Mouse (Mus musculus): ENCODE measurements around the gene Magi1. TPM values are rescaled to one million over a fixed set of nuclear protein-coding genes. Genes with fewer than 3 reads are reported as not detected.

Gene Magi1
- total and polyA plus RNA-seq, 3 experiments = 4.1 to 16.5 (median 14.0) TPM

- DNase-seq = no peak
- Histone ChIP-seq H3K36me3 (ENCODE audit: control insufficient read depth, insufficient read depth, low read length) (peaks cover 3% of the 10 kb centered on the region), H3K27me3 (ENCODE audit: control insufficient read depth, insufficient read depth, low read length) (no peaks in the 10 kb centered on the region), H3K79me2 (replicated peaks; ENCODE audit: control insufficient read depth, insufficient read depth, low read length) (no peaks in the 10 kb centered on the region), H3K27ac (peak overlapping the region; percentile 64), H3K9ac (ENCODE audit: low read depth, low read length) (no peak overlapping the region), H3K4me3 (no peak overlapping the region), H3K4me1 (ENCODE audit: control insufficient read depth, insufficient read depth, low read length) (peaks cover 5% of the 10 kb centered on the region)
- intact Hi-C loops (cut with DNase I) = no loop called here
- WGBS = 87% methylated on average over 4 of the region's 4 CpGs
- no peak for TF ChIP-seq POLR2A (IDR thresholded peaks at IDR 0.05; ENCODE audit: insufficient read depth, low read depth, low read length)
- no peak for TF ChIP-seq CTCF (IDR thresholded peaks at IDR 0.05)
- TF ChIP-seq EP300 (IDR thresholded peaks at IDR 0.05; ENCODE audit: insufficient read depth, low read depth, low read length) = no peak
Measured at GRCm38 (mm10) chr6:94215834-94216233, 67.9 kb downstream of the Magi1 start.

- H3K36me3 ChIP-seq (ENCODE audit: control insufficient read depth, insufficient read depth, low read length) = peaks cover 3% of the 10 kb centered on the region
- H3K27ac ChIP-seq = peak overlapping the region; percentile 64
- H3K79me2 ChIP-seq (replicated peaks; ENCODE audit: control insufficient read depth, insufficient read depth, low read length) = no peaks in the 10 kb centered on the region
- DNase-seq = peak; percentile 30 to 64
- no peaks in the 10 kb centered on the region for H3K27me3 ChIP-seq (ENCODE audit: control insufficient read depth, insufficient read depth, low read length)
- TF ChIP-seq EP300 (IDR thresholded peaks at IDR 0.05; ENCODE audit: insufficient read depth, low read depth, low read length) = peak; percentile 67; the same call in 1 of the 2 replicates
- no peak for TF ChIP-seq POLR2A (IDR thresholded peaks at IDR 0.05; ENCODE audit: insufficient read depth, low read depth, low read length)
- H3K4me1 ChIP-seq (ENCODE audit: control insufficient read depth, insufficient read depth, low read length) = peaks cover 5% of the 10 kb centered on the region
- 64% methylated on average over 7 of the region's 7 CpGs for WGBS
- intact Hi-C loops (cut with DNase I) = no loop called here
- H3K4me3 ChIP-seq = no peak overlapping the region
- no peak overlapping the region for H3K9ac ChIP-seq (ENCODE audit: low read depth, low read length)
Measured at GRCm38 (mm10) chr6:94214895-94215538, 68.7 kb downstream of the Magi1 start.

GRCm38 (mm10) chr6:94205926-94206325 lies 77.8 kb downstream of the Magi1 start:
- intact Hi-C loops (cut with DNase I) = no loop called here
- no peak overlapping the region for H3K27ac ChIP-seq
- peak in 1 of 2 experiments; percentile 20 for DNase-seq

GRCm38 (mm10) chr6:94203642-94204145 lies 80.0 kb downstream of the Magi1 start:
- intact Hi-C loops (cut with DNase I) = no loop called here
- TF ChIP-seq EP300 (IDR thresholded peaks at IDR 0.05; ENCODE audit: insufficient read depth, low read depth, low read length) (no peak), CTCF (IDR thresholded peaks at IDR 0.05) (no peak), POLR2A (IDR thresholded peaks at IDR 0.05; ENCODE audit: insufficient read depth, low read depth, low read length) (no peak)
- H3K27me3 ChIP-seq (ENCODE audit: control insufficient read depth, insufficient read depth, low read length) = no peaks in the 10 kb centered on the region
- H3K79me2 ChIP-seq (replicated peaks; ENCODE audit: control insufficient read depth, insufficient read depth, low read length) = peaks cover 4% of the 10 kb centered on the region
- peaks cover 16% of the 10 kb centered on the region for H3K4me1 ChIP-seq (ENCODE audit: control insufficient read depth, insufficient read depth, low read length)
- DNase-seq = no peak
- H3K9ac ChIP-seq (ENCODE audit: low read depth, low read length) = no peak overlapping the region
- H3K27ac ChIP-seq = no peak overlapping the region
- 16% methylated on average over 5 of the region's 5 CpGs for WGBS
- no peak overlapping the region for H3K4me3 ChIP-seq
- H3K36me3 ChIP-seq (ENCODE audit: control insufficient read depth, insufficient read depth, low read length) = peaks cover 13% of the 10 kb centered on the region; the same call in 1 of the 2 replicates

More at GRCm38 (mm10) chr6:94205926-94206325, 77.8 kb downstream of the Magi1 start:
- no peak overlapping the region for H3K4me3 ChIP-seq
- WGBS = 33% methylated on average over 5 of the region's 5 CpGs
- H3K4me1 ChIP-seq (ENCODE audit: control insufficient read depth, insufficient read depth, low read length) = peaks cover 11% of the 10 kb centered on the region
- no peak for TF ChIP-seq CTCF (IDR thresholded peaks at IDR 0.05)
- no peak for TF ChIP-seq EP300 (IDR thresholded peaks at IDR 0.05; ENCODE audit: insufficient read depth, low read depth, low read length)
- no peak for TF ChIP-seq POLR2A (IDR thresholded peaks at IDR 0.05; ENCODE audit: insufficient read depth, low read depth, low read length)
- no peak overlapping the region for H3K9ac ChIP-seq (ENCODE audit: low read depth, low read length)
- H3K79me2 ChIP-seq (replicated peaks; ENCODE audit: control insufficient read depth, insufficient read depth, low read length) = peaks cover 4% of the 10 kb centered on the region
- H3K27me3 ChIP-seq (ENCODE audit: control insufficient read depth, insufficient read depth, low read length) = no peaks in the 10 kb centered on the region
- peaks cover 13% of the 10 kb centered on the region; the same call in 1 of the 2 replicates for H3K36me3 ChIP-seq (ENCODE audit: control insufficient read depth, insufficient read depth, low read length)

- Histone ChIP-seq H3K36me3 (ENCODE audit: control insufficient read depth, insufficient read depth, low read length) (peaks cover 7% of the 10 kb centered on the region; the same call in 1 of the 2 replicates), H3K4me3 (no peak overlapping the region), H3K9ac (ENCODE audit: low read depth, low read length) (no peak overlapping the region), H3K27me3 (ENCODE audit: control insufficient read depth, insufficient read depth, low read length) (no peaks in the 10 kb centered on the region), H3K79me2 (replicated peaks; ENCODE audit: control insufficient read depth, insufficient read depth, low read length) (peaks cover 4% of the 10 kb centered on the region), H3K4me1 (ENCODE audit: control insufficient read depth, insufficient read depth, low read length) (peaks cover 12% of the 10 kb centered on the region), H3K27ac (no peak overlapping the region)
- intact Hi-C loops (cut with DNase I) = no loop called here
- WGBS = 98% methylated on average over 2 of the region's 2 CpGs
- no peak for DNase-seq
- TF ChIP-seq CTCF (IDR thresholded peaks at IDR 0.05) (no peak), POLR2A (IDR thresholded peaks at IDR 0.05; ENCODE audit: insufficient read depth, low read depth, low read length) (no peak), EP300 (IDR thresholded peaks at IDR 0.05; ENCODE audit: insufficient read depth, low read depth, low read length) (no peak)
Measured at GRCm38 (mm10) chr6:94201940-94202339, 81.8 kb downstream of the Magi1 start.

GRCm38 (mm10) chr6:94200910-94201309 lies 82.8 kb downstream of the Magi1 start:
- Histone ChIP-seq H3K4me1 (ENCODE audit: control insufficient read depth, insufficient read depth, low read length) (peaks cover 12% of the 10 kb centered on the region), H3K27me3 (ENCODE audit: control insufficient read depth, insufficient read depth, low read length) (no peaks in the 10 kb centered on the region), H3K9ac (ENCODE audit: low read depth, low read length) (no peak overlapping the region), H3K79me2 (replicated peaks; ENCODE audit: control insufficient read depth, insufficient read depth, low read length) (peaks cover 4% of the 10 kb centered on the region), H3K4me3 (no peak overlapping the region), H3K36me3 (ENCODE audit: control insufficient read depth, insufficient read depth, low read length) (peaks cover 6% of the 10 kb centered on the region; the same call in 1 of the 2 replicates), H3K27ac (no peak overlapping the region)
- no peak for DNase-seq
- intact Hi-C loops (cut with DNase I) = no loop called here
- 49% methylated on average over 3 of the region's 3 CpGs for WGBS
- TF ChIP-seq EP300 (IDR thresholded peaks at IDR 0.05; ENCODE audit: insufficient read depth, low read depth, low read length) (no peak), CTCF (IDR thresholded peaks at IDR 0.05) (no peak), POLR2A (IDR thresholded peaks at IDR 0.05; ENCODE audit: insufficient read depth, low read depth, low read length) (no peak)
